Mouse (Mus musculus): ENCODE data around the gene Arhgap28. TPM values are rescaled to one million over a fixed set of nuclear protein-coding genes. Genes with fewer than 3 reads are reported as not detected.

The Arhgap28 gene
- polyA plus RNA-seq, 1 experiment, result 0.77 TPM

- H3K27me3 ChIP-seq (ENCODE audit: control insufficient read depth, insufficient read depth, low read length), result no peaks in the 10 kb centered on the region
- H3K27ac ChIP-seq (ENCODE audit: control insufficient read depth, insufficient read depth, low read length), result no peak overlapping the region
- no peak for TF ChIP-seq POLR2A (IDR thresholded peaks at IDR 0.05; ENCODE audit: control insufficient read depth, extremely low read depth, insufficient read depth, low read length, poor library complexity)
- TF ChIP-seq CTCF (IDR thresholded peaks at IDR 0.05; ENCODE audit: borderline replicate concordance, control insufficient read depth, extremely low read depth, insufficient read depth, low read length, poor library complexity), result no peak
- 96% methylated on average over 2 of the region's 2 CpGs for WGBS
- no peaks in the 10 kb centered on the region for H3K36me3 ChIP-seq (ENCODE audit: control insufficient read depth, insufficient read depth, low read length)
- DNase-seq, result no peak
- no peak overlapping the region for H3K4me3 ChIP-seq (ENCODE audit: control insufficient read depth, insufficient read depth, low read length)
- H3K4me1 ChIP-seq (replicated peaks; ENCODE audit: control insufficient read depth, insufficient read depth, low read length), result no peaks in the 10 kb centered on the region
Observed at GRCm38 (mm10) chr17:67995277-67995819, 8.6 kb downstream of the Arhgap28 start.

- H3K36me3 ChIP-seq (ENCODE audit: control insufficient read depth, insufficient read depth, low read length), result no peaks in the 10 kb centered on the region
- H3K4me1 ChIP-seq (replicated peaks; ENCODE audit: control insufficient read depth, insufficient read depth, low read length), result no peaks in the 10 kb centered on the region
- TF ChIP-seq CTCF (IDR thresholded peaks at IDR 0.05; ENCODE audit: borderline replicate concordance, control insufficient read depth, extremely low read depth, insufficient read depth, low read length, poor library complexity) (no peak), POLR2A (IDR thresholded peaks at IDR 0.05; ENCODE audit: control insufficient read depth, extremely low read depth, insufficient read depth, low read length, poor library complexity) (no peak)
- H3K27ac ChIP-seq (ENCODE audit: control insufficient read depth, insufficient read depth, low read length), result no peak overlapping the region
- H3K4me3 ChIP-seq (ENCODE audit: control insufficient read depth, insufficient read depth, low read length), result no peak overlapping the region
- DNase-seq, result no peak
- no peaks in the 10 kb centered on the region for H3K27me3 ChIP-seq (ENCODE audit: control insufficient read depth, insufficient read depth, low read length)
- WGBS, result 90% methylated on average over 7 of the region's 7 CpGs
Observed at GRCm38 (mm10) chr17:67994861-67995260, 9.1 kb downstream of the Arhgap28 start.

DNA sequence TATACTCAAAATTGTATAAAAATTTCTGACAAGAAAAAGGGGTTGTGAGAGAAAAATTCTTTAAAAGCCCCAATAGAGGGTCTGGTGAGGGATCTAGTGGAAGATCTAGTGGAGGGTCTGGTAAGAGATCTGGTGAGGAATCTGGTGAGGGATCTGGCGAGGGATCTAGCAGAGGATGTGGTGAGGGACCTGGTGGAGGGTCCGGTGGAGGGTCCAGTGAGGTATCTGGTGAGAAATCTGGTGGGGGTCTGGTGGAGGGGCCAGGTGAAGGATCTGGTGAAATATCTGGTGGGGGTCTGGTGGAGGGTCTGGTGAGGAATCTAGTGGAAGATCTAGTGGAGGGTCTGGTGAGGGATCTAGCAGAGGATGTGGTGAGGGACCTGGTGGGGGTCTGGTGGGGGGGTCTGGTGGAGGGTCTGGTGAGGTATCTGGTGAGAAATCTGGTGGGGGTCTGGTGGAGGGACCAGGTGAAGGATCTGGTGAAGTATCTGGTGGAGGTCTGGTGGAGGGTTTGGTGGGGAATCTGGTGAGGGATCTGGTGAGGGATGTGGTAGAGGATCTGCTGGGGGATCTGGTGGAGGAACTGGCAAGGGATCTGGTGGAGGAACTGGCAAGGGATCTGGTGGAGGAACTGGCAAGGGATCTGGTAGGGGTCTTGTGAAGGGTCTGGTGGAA is 10.4 kb downstream of the Arhgap28 start:
- 96% methylated on average over 2 of the region's 2 CpGs for WGBS
- no peak overlapping the region for H3K27ac ChIP-seq (ENCODE audit: control insufficient read depth, insufficient read depth, low read length)
- H3K27me3 ChIP-seq (ENCODE audit: control insufficient read depth, insufficient read depth, low read length), result no peaks in the 10 kb centered on the region
- no peaks in the 10 kb centered on the region for H3K4me1 ChIP-seq (replicated peaks; ENCODE audit: control insufficient read depth, insufficient read depth, low read length)
- H3K4me3 ChIP-seq (ENCODE audit: control insufficient read depth, insufficient read depth, low read length), result no peak overlapping the region
- H3K36me3 ChIP-seq (ENCODE audit: control insufficient read depth, insufficient read depth, low read length), result no peaks in the 10 kb centered on the region
- DNase-seq, result no peak
- TF ChIP-seq POLR2A (IDR thresholded peaks at IDR 0.05; ENCODE audit: control insufficient read depth, extremely low read depth, insufficient read depth, low read length, poor library complexity), result no peak
- TF ChIP-seq CTCF (IDR thresholded peaks at IDR 0.05; ENCODE audit: borderline replicate concordance, control insufficient read depth, extremely low read depth, insufficient read depth, low read length, poor library complexity), result no peak

DNA sequence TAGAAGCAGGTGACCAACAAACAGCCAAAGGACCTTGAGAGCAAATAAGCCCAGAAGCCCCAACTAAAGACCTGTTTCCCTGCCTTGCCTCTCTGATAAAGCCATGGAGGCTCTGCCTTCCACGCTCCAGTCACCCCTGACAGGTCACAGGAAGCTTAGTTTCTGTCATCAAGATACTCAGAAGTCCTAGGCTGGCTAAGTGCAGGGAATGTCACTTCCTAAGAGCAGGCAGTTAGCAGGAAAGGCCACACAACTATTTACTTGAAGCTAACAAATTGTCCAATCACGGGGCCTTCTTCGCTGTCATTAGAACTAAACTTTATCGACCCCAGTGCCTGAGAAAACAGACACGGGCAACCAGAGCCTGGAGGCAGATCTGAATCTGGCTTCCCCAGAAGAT is 14.2 kb downstream of the Arhgap28 start:
- Histone ChIP-seq H3K4me1 (replicated peaks; ENCODE audit: control insufficient read depth, insufficient read depth, low read length) (no peaks in the 10 kb centered on the region), H3K27me3 (ENCODE audit: control insufficient read depth, insufficient read depth, low read length) (no peaks in the 10 kb centered on the region), H3K4me3 (ENCODE audit: control insufficient read depth, insufficient read depth, low read length) (no peak overlapping the region), H3K36me3 (ENCODE audit: control insufficient read depth, insufficient read depth, low read length) (no peaks in the 10 kb centered on the region), H3K27ac (ENCODE audit: control insufficient read depth, insufficient read depth, low read length) (no peak overlapping the region)
- TF ChIP-seq CTCF (IDR thresholded peaks at IDR 0.05; ENCODE audit: borderline replicate concordance, control insufficient read depth, extremely low read depth, insufficient read depth, low read length, poor library complexity) (no peak), POLR2A (IDR thresholded peaks at IDR 0.05; ENCODE audit: control insufficient read depth, extremely low read depth, insufficient read depth, low read length, poor library complexity) (no peak)
- WGBS, result 78% methylated on average over 5 of the region's 5 CpGs
- DNase-seq, result no peak

DNA sequence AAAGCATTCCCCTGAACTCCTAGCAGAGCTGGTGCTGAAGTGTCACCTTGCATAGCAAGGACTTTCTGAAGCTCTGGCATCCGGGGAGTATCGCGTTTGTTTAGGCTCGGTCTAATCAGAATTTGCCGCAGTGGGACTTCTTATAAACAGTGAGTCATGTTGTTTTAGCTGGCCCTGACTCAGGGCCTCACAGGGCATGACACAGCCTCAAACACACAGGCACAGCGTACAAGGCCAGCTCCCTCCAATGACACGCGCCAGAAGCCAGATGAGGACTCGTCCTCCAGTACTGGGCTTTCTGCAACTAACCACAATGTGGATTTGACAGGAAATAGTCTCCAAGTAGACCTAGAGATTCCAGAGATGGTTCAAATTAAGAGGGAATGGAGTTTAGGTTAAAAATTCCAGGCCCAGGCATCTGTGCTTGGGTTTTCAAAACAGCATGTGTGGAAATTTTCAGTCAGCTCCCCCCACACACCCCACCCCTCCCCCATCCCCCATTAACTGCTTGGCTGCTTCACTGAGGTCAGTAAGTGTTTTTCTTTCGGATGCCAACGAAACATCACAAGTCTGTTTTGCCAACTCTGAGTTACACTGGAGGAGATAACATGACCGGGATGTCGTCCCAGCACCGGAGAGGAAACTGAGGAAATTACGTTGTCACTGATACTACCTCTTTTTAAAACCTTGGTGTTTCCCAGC is 14.8 kb downstream of the Arhgap28 start:
- no peak overlapping the region for H3K27ac ChIP-seq (ENCODE audit: control insufficient read depth, insufficient read depth, low read length)
- H3K36me3 ChIP-seq (ENCODE audit: control insufficient read depth, insufficient read depth, low read length), result no peaks in the 10 kb centered on the region
- DNase-seq, result no peak
- no peaks in the 10 kb centered on the region for H3K27me3 ChIP-seq (ENCODE audit: control insufficient read depth, insufficient read depth, low read length)
- H3K4me3 ChIP-seq (ENCODE audit: control insufficient read depth, insufficient read depth, low read length), result no peak overlapping the region
- H3K4me1 ChIP-seq (replicated peaks; ENCODE audit: control insufficient read depth, insufficient read depth, low read length), result no peaks in the 10 kb centered on the region
- 60% methylated on average over 15 of the region's 15 CpGs for WGBS
- TF ChIP-seq POLR2A (IDR thresholded peaks at IDR 0.05; ENCODE audit: control insufficient read depth, extremely low read depth, insufficient read depth, low read length, poor library complexity) (no peak), CTCF (IDR thresholded peaks at IDR 0.05; ENCODE audit: borderline replicate concordance, control insufficient read depth, extremely low read depth, insufficient read depth, low read length, poor library complexity) (no peak)

DNA sequence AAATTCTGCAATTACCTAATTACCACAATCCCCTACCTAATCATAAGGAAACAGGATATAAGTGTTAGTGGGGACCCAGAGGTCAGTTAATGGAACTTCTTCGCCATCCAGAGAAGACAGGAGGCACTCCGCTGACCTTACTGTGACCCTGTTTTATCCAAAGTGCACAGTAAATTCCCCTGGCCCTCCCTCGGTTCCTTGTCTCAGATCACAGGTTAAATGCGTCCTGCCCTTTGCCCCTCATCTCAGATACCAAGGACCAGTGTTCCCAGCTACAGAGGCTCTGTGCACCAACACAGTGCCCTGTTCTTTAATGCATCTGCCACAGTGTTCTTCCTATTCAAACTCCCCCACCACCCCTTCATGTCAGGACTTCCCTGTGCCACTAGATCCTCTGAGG is 18.4 kb downstream of the Arhgap28 start:
- Histone ChIP-seq H3K36me3 (ENCODE audit: control insufficient read depth, insufficient read depth, low read length) (no peaks in the 10 kb centered on the region), H3K4me1 (replicated peaks; ENCODE audit: control insufficient read depth, insufficient read depth, low read length) (no peaks in the 10 kb centered on the region), H3K27ac (ENCODE audit: control insufficient read depth, insufficient read depth, low read length) (no peak overlapping the region), H3K4me3 (ENCODE audit: control insufficient read depth, insufficient read depth, low read length) (no peak overlapping the region), H3K27me3 (ENCODE audit: control insufficient read depth, insufficient read depth, low read length) (no peaks in the 10 kb centered on the region)
- TF ChIP-seq CTCF (IDR thresholded peaks at IDR 0.05; ENCODE audit: borderline replicate concordance, control insufficient read depth, extremely low read depth, insufficient read depth, low read length, poor library complexity) (no peak), POLR2A (IDR thresholded peaks at IDR 0.05; ENCODE audit: control insufficient read depth, extremely low read depth, insufficient read depth, low read length, poor library complexity) (no peak)
- DNase-seq, result no peak
- 94% methylated on average over 4 of the region's 4 CpGs for WGBS

Data from thymus, adult 2 months (tissue).